Mouse (Mus musculus) neural tube, embryonic 15.5 days (tissue): ENCODE measurements around the gene Phf21a. TPM values are rescaled to one million over a fixed set of nuclear protein-coding genes. Genes with fewer than 3 reads are reported as not detected.
"Not testable (repeated sequence)": the region's sequence is repeated elsewhere in the genome, so short reads cannot be mapped to it uniquely, and the experiment has no call there.

Source experiments
- ATAC-seq: fragments of 200-750 bp; cut with Nextera tagmentation; 2 replicates; pipeline ENCODE4 v1.8.0; 2017; ENCODE audit warnings: mild to moderate bottlenecking, moderate TSS enrichment, moderate library complexity; ENCODE audit not compliant: low FRiP score
- H3K27ac ChIP-seq: fragments of 300-500 bp; sonication (generic); replicated peaks from 2 replicates; pipeline ENCODE4 v1.5.1; 2015; ENCODE audit warnings: mild to moderate bottlenecking, inconsistent platforms
- H3K27me3 ChIP-seq: fragments of 300-500 bp; sonication (generic); replicated peaks from 2 replicates; pipeline ENCODE4 v1.6.1; 2015; ENCODE audit warnings: inconsistent platforms
- H3K36me3 ChIP-seq: fragments of 300-500 bp; sonication (generic); 2 replicates; pipeline ENCODE4 v1.6.1; 2015; ENCODE audit warnings: inconsistent platforms
- H3K4me1 ChIP-seq: fragments of 300-500 bp; sonication (generic); 2 replicates; pipeline ENCODE4 v1.6.1; 2015; ENCODE audit warnings: inconsistent platforms
- H3K4me2 ChIP-seq: fragments of 300-500 bp; sonication (generic); 2 replicates; pipeline ENCODE4 v1.6.1; 2015; ENCODE audit warnings: inconsistent platforms, mild to moderate bottlenecking, moderate library complexity
- H3K4me3 ChIP-seq: fragments of 300-500 bp; sonication (generic); replicated peaks from 2 replicates; pipeline ENCODE4 v1.5.1; 2015; ENCODE audit warnings: mild to moderate bottlenecking, inconsistent platforms
- H3K9ac ChIP-seq: fragments of 300-500 bp; sonication (generic); replicated peaks from 2 replicates; pipeline ENCODE4 v1.6.1; 2015; ENCODE audit warnings: mild to moderate bottlenecking, inconsistent platforms
- H3K9me3 ChIP-seq: fragments of 300-500 bp; sonication (generic); replicated peaks from 2 replicates; pipeline ENCODE4 v1.6.1; 2016; ENCODE audit warnings: inconsistent platforms
- WGBS: fragments of 180-500 bp; shearing (Covaris S2); methylation state at CpG from one replicate; pipeline ENCODE4 v1.1.7; 2015; ENCODE audit warnings: mixed read lengths; 5-methylcytosine and 5-hydroxymethylcytosine counted together
- polyA plus RNA-seq: library from polyadenylated mRNA; unstranded; fragments of >200 nt; fragmentation: Nextera tagmentation; extraction: Ambion mirVana; gene quantifications from 2 replicates; pipeline ENCODE4 v1.2.1, GENCODE M21; 2015

Gene Phf21a
- polyA plus RNA-seq, 1 experiment from 2014 or later: 27.8 TPM

- Histone ChIP-seq H3K27ac (no peak overlapping the region), H3K9me3 (no peaks in the 10 kb centered on the region), H3K4me3 (no peak overlapping the region), H3K36me3 (no peaks in the 10 kb centered on the region), H3K4me1 (peaks cover 11% of the 10 kb centered on the region), H3K9ac (no peak overlapping the region), H3K27me3 (no peaks in the 10 kb centered on the region), H3K4me2 (no peak overlapping the region)
- no peak for ATAC-seq
- WGBS: 44% methylated on average over 5 of the region's 5 CpGs
Measured at GRCm38 (mm10) chr2:92143932-92144331, 51.0 kb downstream of the Phf21a start.

- H3K9me3 ChIP-seq, ATAC-seq: not testable (repeated sequence)
Measured at GRCm38 (mm10) chr2:92147925-92148750, 55.2 kb downstream of the Phf21a start.

GRCm38 (mm10) chr2:92164291-92164690 is 71.4 kb downstream of the Phf21a start:
- WGBS: 71% methylated on average over 10 of the region's 10 CpGs
- no peak for ATAC-seq

More at GRCm38 (mm10) chr2:92147925-92148750, 55.2 kb downstream of the Phf21a start:
- 81% methylated on average over 5 of the region's 5 CpGs for WGBS
- H3K36me3 ChIP-seq, H3K4me2 ChIP-seq, H3K9ac ChIP-seq, H3K27ac ChIP-seq, H3K4me1 ChIP-seq, H3K27me3 ChIP-seq, H3K4me3 ChIP-seq: not testable (repeated sequence)

GRCm38 (mm10) chr2:92166950-92167349 is 74.0 kb downstream of the Phf21a start:
- no peaks in the 10 kb centered on the region for H3K4me1 ChIP-seq
- H3K4me3 ChIP-seq: no peak overlapping the region
- no peaks in the 10 kb centered on the region for H3K27me3 ChIP-seq
- no peaks in the 10 kb centered on the region for H3K9me3 ChIP-seq
- no peak overlapping the region for H3K9ac ChIP-seq
- 66% methylated on average over 7 of the region's 7 CpGs for WGBS
- H3K27ac ChIP-seq: no peak overlapping the region
- no peak overlapping the region for H3K4me2 ChIP-seq
- H3K36me3 ChIP-seq: no peaks in the 10 kb centered on the region
- ATAC-seq: no peak

More at GRCm38 (mm10) chr2:92164291-92164690, 71.4 kb downstream of the Phf21a start:
- Histone ChIP-seq H3K9ac (no peak overlapping the region), H3K4me2 (no peak overlapping the region), H3K9me3 (no peaks in the 10 kb centered on the region), H3K4me1 (no peaks in the 10 kb centered on the region), H3K27me3 (no peaks in the 10 kb centered on the region), H3K36me3 (no peaks in the 10 kb centered on the region), H3K4me3 (no peak overlapping the region), H3K27ac (no peak overlapping the region)

- Histone ChIP-seq H3K9me3 (no peaks in the 10 kb centered on the region), H3K9ac (no peak overlapping the region), H3K4me1 (no peaks in the 10 kb centered on the region), H3K36me3 (no peaks in the 10 kb centered on the region), H3K4me2 (no peak overlapping the region), H3K27me3 (no peaks in the 10 kb centered on the region), H3K4me3 (no peak overlapping the region), H3K27ac (no peak overlapping the region)
- no peak for ATAC-seq
- 78% methylated on average over 8 of the region's 8 CpGs for WGBS
Measured at GRCm38 (mm10) chr2:92171046-92171643, 78.2 kb downstream of the Phf21a start.

- no peak overlapping the region for H3K4me2 ChIP-seq
- H3K36me3 ChIP-seq: no peaks in the 10 kb centered on the region
- no peak for ATAC-seq
- WGBS: 92% methylated on average over 5 of the region's 5 CpGs
- no peak overlapping the region for H3K4me3 ChIP-seq
- no peaks in the 10 kb centered on the region for H3K27me3 ChIP-seq
- no peaks in the 10 kb centered on the region for H3K9me3 ChIP-seq
- no peak overlapping the region for H3K9ac ChIP-seq
- no peaks in the 10 kb centered on the region for H3K4me1 ChIP-seq
- no peak overlapping the region for H3K27ac ChIP-seq
Measured at GRCm38 (mm10) chr2:92172300-92172699, 79.4 kb downstream of the Phf21a start.

GRCm38 (mm10) chr2:92173186-92173585 is 80.3 kb downstream of the Phf21a start:
- Histone ChIP-seq H3K9ac (no peak overlapping the region), H3K27ac (no peak overlapping the region), H3K36me3 (no peaks in the 10 kb centered on the region), H3K9me3 (no peaks in the 10 kb centered on the region), H3K4me1 (no peaks in the 10 kb centered on the region), H3K4me2 (no peak overlapping the region), H3K4me3 (no peak overlapping the region), H3K27me3 (no peaks in the 10 kb centered on the region)
- ATAC-seq: no peak
- 83% methylated on average over 4 of the region's 4 CpGs for WGBS

DNA sequence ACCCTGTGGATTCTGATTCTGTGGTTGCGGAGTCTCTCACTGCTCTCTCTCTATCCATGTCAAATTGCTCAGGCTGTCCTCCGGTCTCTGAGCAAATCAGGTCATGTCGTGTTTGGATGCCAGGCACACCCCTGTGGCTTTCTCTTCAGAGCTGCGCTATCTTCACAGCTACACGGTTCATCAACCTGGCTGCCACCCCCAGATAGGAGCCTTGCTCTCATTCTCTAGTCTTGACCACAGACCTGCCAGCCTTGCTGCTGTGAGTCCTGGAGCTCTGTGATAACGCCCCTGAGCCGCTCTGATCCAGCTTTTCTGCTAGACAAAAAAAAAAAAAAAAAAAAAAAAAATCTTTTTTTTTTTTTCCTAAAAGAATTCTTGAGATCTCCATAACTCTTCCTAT is 81.3 kb downstream of the Phf21a start:
- H3K9me3 ChIP-seq: no peaks in the 10 kb centered on the region
- H3K4me1 ChIP-seq: no peaks in the 10 kb centered on the region
- H3K27me3 ChIP-seq: no peaks in the 10 kb centered on the region
- WGBS: 65% methylated on average over 7 of the region's 7 CpGs
- no peak overlapping the region for H3K9ac ChIP-seq
- no peak overlapping the region for H3K4me2 ChIP-seq
- no peaks in the 10 kb centered on the region for H3K36me3 ChIP-seq
- ATAC-seq: no peak
- H3K4me3 ChIP-seq: no peak overlapping the region
- H3K27ac ChIP-seq: no peak overlapping the region

- H3K4me2 ChIP-seq: no peak overlapping the region
- no peak overlapping the region for H3K9ac ChIP-seq
- no peaks in the 10 kb centered on the region for H3K36me3 ChIP-seq
- no peaks in the 10 kb centered on the region for H3K9me3 ChIP-seq
- H3K27me3 ChIP-seq: no peaks in the 10 kb centered on the region
- ATAC-seq: no peak
- no peak overlapping the region for H3K4me3 ChIP-seq
- 94% methylated on average over 4 of the region's 4 CpGs for whole genome bisulfite sequencing
- H3K27ac ChIP-seq: no peak overlapping the region
- H3K4me1 ChIP-seq: no peaks in the 10 kb centered on the region
Measured at GRCm38 (mm10) chr2:92175002-92175401, 82.1 kb downstream of the Phf21a start.

- no peaks in the 10 kb centered on the region for H3K27me3 ChIP-seq
- no peaks in the 10 kb centered on the region for H3K9me3 ChIP-seq
- ATAC-seq: no peak
- no peaks in the 10 kb centered on the region for H3K4me1 ChIP-seq
- H3K27ac ChIP-seq: no peak overlapping the region
- H3K4me2 ChIP-seq: no peak overlapping the region
- H3K4me3 ChIP-seq: no peak overlapping the region
- no peaks in the 10 kb centered on the region for H3K36me3 ChIP-seq
- H3K9ac ChIP-seq: no peak overlapping the region
- WGBS: 56% methylated on average over 4 of the region's 4 CpGs
Measured at GRCm38 (mm10) chr2:92176292-92176691, 83.4 kb downstream of the Phf21a start.

DNA sequence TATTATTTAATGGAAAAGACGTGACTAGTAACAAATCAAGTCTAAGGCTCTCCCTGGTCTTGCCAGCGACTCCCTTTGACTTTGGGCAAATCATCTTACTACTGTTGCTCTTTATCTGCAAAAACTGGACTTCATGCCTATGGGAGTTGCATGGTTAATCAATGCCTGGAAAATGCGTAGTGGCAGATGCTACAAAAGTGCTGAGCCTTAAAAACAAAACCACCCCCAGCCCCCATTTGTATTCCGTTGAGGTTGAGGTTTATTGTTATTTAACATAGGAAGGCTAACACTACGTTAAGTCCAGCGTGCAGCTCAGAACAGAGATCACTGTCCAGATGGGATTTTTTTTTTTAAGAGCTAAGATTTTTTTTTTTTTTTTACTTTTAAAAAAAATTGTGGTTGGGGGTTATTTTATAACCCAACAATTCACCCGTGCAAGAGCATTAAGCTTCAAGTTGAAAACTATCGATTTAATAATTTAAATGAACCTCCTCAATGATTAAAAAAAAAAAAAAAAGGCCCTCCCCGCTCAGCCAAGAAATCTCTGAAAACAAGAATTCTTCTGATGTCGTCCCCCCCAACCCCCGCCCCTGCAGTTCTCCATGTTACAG is 89.3 kb downstream of the Phf21a start:
- no peaks in the 10 kb centered on the region for H3K27me3 ChIP-seq
- H3K4me3 ChIP-seq: peak overlapping the region; percentile 84
- H3K36me3 ChIP-seq: no peaks in the 10 kb centered on the region
- peak overlapping the region; percentile 91 for H3K4me2 ChIP-seq
- H3K4me1 ChIP-seq: peaks cover 26% of the 10 kb centered on the region
- H3K9ac ChIP-seq: peak overlapping the region; percentile 82
- WGBS: 2% methylated on average over 11 of the region's 11 CpGs
- ATAC-seq: no peak
- no peaks in the 10 kb centered on the region for H3K9me3 ChIP-seq
- H3K27ac ChIP-seq: peak overlapping the region; percentile 100
